Mouse (Mus musculus) small intestine, adult 2 months (tissue): ENCODE results near the gene Rnf181.

Experiments used
- CTCF ChIP-seq: fragments of 200-500 bp; IDR thresholded peaks from 2 replicates; pipeline ENCODE4 v1.5.1; 2012; ENCODE audit warnings: low read depth, mild to moderate bottlenecking, control low read depth, inconsistent platforms, low read length, moderate library complexity, mixed read lengths; ENCODE audit not compliant: insufficient replicate concordance, insufficient read length; ENCODE audit errors: extremely low read depth
- POLR2A ChIP-seq: fragments of 200-500 bp; IDR thresholded peaks from 2 replicates; pipeline ENCODE4 v1.6.1; 2012; ENCODE audit warnings: low read depth, mild to moderate bottlenecking, control low read depth, inconsistent platforms, low read length, moderate library complexity

DNA sequence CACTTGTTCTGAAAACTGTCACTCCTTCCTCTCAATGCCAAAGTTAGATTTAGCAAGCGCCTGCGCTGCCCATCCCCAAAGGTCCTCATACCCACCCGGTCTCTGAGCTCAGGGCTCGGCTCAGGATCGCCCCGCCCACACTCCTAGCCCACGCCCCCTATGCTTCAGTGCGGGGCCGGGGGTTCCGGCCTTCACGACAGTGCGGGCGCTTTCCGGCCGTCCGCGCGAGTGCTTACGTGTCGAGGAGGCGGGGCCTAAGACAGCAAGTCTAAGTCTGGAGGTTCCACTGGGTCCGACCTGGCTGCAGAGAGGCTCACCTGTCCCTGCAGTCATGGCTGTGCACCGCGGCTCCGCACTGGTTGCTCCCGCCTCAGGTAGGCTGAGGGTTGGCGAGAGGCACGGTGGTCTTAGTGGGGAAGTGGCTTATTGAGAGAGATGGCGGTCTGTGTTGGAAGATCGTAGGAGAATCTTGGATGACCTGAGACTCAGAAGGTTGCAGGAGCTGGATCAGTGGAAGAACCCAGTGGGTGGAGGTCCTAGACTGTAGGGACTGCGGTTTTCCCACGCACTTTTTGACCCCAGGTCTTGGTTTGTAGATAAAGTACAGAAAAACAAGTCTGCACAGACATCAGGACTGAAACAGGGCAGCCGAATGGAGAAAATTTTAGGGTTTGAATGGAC lies 47.5 kb upstream of the Rnf181 start, which contains the start of gene Ggcx:
- TF ChIP-seq CTCF (no peak), POLR2A (peak; percentile 95)
